ENCODE assay signal across 10 mouse cellular contexts in genomic region chr4:77310127-77310788, GRCm38 (mm10).
A peak's percentile ranks its signal among the peaks of the same experiment; 100 is the strongest.
DNase-seq lines count a peak whose midpoint lies in the region; ATAC-seq and TF ChIP-seq lines count a peak whose summit lies in the region.
"Had no signal": no experiment of that assay in that cellular context is flagged by ENCODE, and none has a peak within 500 bp of the region (broad histone marks: within the 10 kb centered on the region; RNA-seq: fewer than 3 reads in every experiment).

No protein-coding gene starts in this region.

- no peaks in the 10 kb centered on the region for H3K9me3 ChIP-seq in midbrain, embryonic 13.5 days
- no peaks in the 10 kb centered on the region for H3K9me3 ChIP-seq in midbrain, postnatal 0 days (ENCODE audit: low read length)
- no peaks in the 10 kb centered on the region for H3K9me3 ChIP-seq in kidney, embryonic 15.5 days (replicated peaks)
- H3K9me3 ChIP-seq: midbrain, embryonic 12.5 days had no signal

- no peak overlapping the region for H3K4me2 ChIP-seq in midbrain, embryonic 13.5 days (replicated peaks)
- no peak overlapping the region for H3K4me2 ChIP-seq in midbrain, postnatal 0 days (ENCODE audit: low read depth, low read length, poor library complexity, severe bottlenecking)
- H3K4me2 ChIP-seq in kidney, embryonic 15.5 days = no peak overlapping the region
- H3K4me2 ChIP-seq: midbrain, embryonic 12.5 days had no signal

- no peak overlapping the region for H3K9ac ChIP-seq in midbrain, embryonic 13.5 days (replicated peaks)
- H3K9ac ChIP-seq in midbrain, postnatal 0 days (replicated peaks; ENCODE audit: low read length, poor library complexity, severe bottlenecking) = no peak overlapping the region
- no peak overlapping the region for H3K9ac ChIP-seq in kidney, embryonic 15.5 days
- H3K9ac ChIP-seq: midbrain, embryonic 12.5 days had no signal

- DNase-seq in adrenal gland, adult 2 months = peak; percentile 3
- no peak for DNase-seq in adrenal gland, postnatal 25 days
- no peak for DNase-seq in midbrain, postnatal 0 days (ENCODE audit: low spot score)
- DNase-seq in yolk sac, embryonic 10.5 days (ENCODE audit: low spot score) = peak; percentile 60
- DNase-seq in layer of hippocampus, adult 2 months (ENCODE audit: low spot score in 2 of 2) = no peak
- DNase-seq: thymus, postnatal 4 days had no signal

- no peak overlapping the region for H3K4me3 ChIP-seq in midbrain, embryonic 13.5 days (replicated peaks)
- no peak overlapping the region for H3K4me3 ChIP-seq in midbrain, postnatal 0 days (ENCODE audit: low read depth, low read length)
- H3K4me3 ChIP-seq in kidney, embryonic 15.5 days (replicated peaks) = no peak overlapping the region
- no peak overlapping the region for H3K4me3 ChIP-seq in layer of hippocampus, adult 2 months
- H3K4me3 ChIP-seq: midbrain, embryonic 12.5 days had no signal

- H3K4me1 ChIP-seq in midbrain, embryonic 13.5 days (replicated peaks) = no peaks in the 10 kb centered on the region
- H3K4me1 ChIP-seq in midbrain, postnatal 0 days (ENCODE audit: insufficient read depth, low read length) = no peaks in the 10 kb centered on the region
- H3K4me1 ChIP-seq in kidney, embryonic 15.5 days = 0 out of 2 replicates have a peak, but pooled peaks cover 4% of the 10 kb centered on the region
- H3K4me1 ChIP-seq: midbrain, embryonic 12.5 days had no signal

- 93% methylated on average over 3 of the region's 3 CpGs for WGBS in midbrain, embryonic 13.5 days
- WGBS in midbrain, postnatal 0 days = 88% methylated on average over 3 of the region's 3 CpGs
- WGBS in kidney, embryonic 15.5 days = 69% methylated on average over 3 of the region's 3 CpGs

- no peak for TF ChIP-seq CTCF in midbrain, postnatal 0 days (IDR thresholded peaks at IDR 0.05)
- no peak for TF ChIP-seq CTCF in layer of hippocampus, adult 2 months (conservative IDR thresholded peaks at IDR 0.05)

- H3K27me3 ChIP-seq in midbrain, embryonic 13.5 days = no peaks in the 10 kb centered on the region
- H3K27me3 ChIP-seq in midbrain, postnatal 0 days (ENCODE audit: insufficient read depth, low read length) = no peaks in the 10 kb centered on the region
- H3K27me3 ChIP-seq in kidney, embryonic 15.5 days = no peaks in the 10 kb centered on the region
- H3K27me3 ChIP-seq: midbrain, embryonic 12.5 days had no signal

- no peak overlapping the region for H3K27ac ChIP-seq in midbrain, embryonic 13.5 days
- H3K27ac ChIP-seq in midbrain, postnatal 0 days (ENCODE audit: low read depth, low read length) = no peak overlapping the region
- H3K27ac ChIP-seq in kidney, embryonic 15.5 days = peak overlapping the region; percentile 37; the same call in 1 of the 2 replicates
- H3K27ac ChIP-seq in layer of hippocampus, adult 2 months = no peak overlapping the region
- H3K27ac ChIP-seq: midbrain, embryonic 12.5 days had no signal

- no peaks in the 10 kb centered on the region for H3K36me3 ChIP-seq in midbrain, embryonic 13.5 days
- H3K36me3 ChIP-seq in midbrain, postnatal 0 days (ENCODE audit: insufficient read depth, low read length) = no peaks in the 10 kb centered on the region
- H3K36me3 ChIP-seq in kidney, embryonic 15.5 days = no peaks in the 10 kb centered on the region
- H3K36me3 ChIP-seq: midbrain, embryonic 12.5 days had no signal

- 0 out of 2 replicates have a peak, but pooled peaks have one; percentile 45 for ATAC-seq in midbrain, embryonic 13.5 days
- ATAC-seq in midbrain, postnatal 0 days (ENCODE audit: low FRiP score) = no peak
- ATAC-seq in kidney, embryonic 15.5 days (replicated peaks; ENCODE audit: low FRiP score) = peak; percentile 95
- no peak for ATAC-seq in megakaryocyte-erythroid progenitor cell, adult 5-6 weeks (replicated peaks; ENCODE audit: low FRiP score, low TSS enrichment, poor library complexity, severe bottlenecking)

Comparison
In these comparisons a context has a peak if more than half of its experiments do, and no peak if none do; other contexts are left out.
1. DNase-seq: peak in adrenal gland, adult 2 months (single experiment) and yolk sac, embryonic 10.5 days (single experiment); none in adrenal gland, postnatal 25 days (single experiment), midbrain, postnatal 0 days (single experiment) and layer of hippocampus, adult 2 months (0 of 2).
2. ATAC-seq: peak in midbrain, embryonic 13.5 days (single experiment) and kidney, embryonic 15.5 days (single experiment); none in midbrain, postnatal 0 days (single experiment) and megakaryocyte-erythroid progenitor cell, adult 5-6 weeks (single experiment).